Mouse (Mus musculus): ENCODE results near the gene Uqcc1. TPM values are rescaled to one million over a fixed set of nuclear protein-coding genes. Genes with fewer than 3 reads are reported as not detected.

Gene Uqcc1
- polyA plus RNA-seq (2016; fragmentation: Nextera tagmentation; extraction: Ambion mirVana), result 61.3 and 71.5 TPM in 2 replicates

DNA sequence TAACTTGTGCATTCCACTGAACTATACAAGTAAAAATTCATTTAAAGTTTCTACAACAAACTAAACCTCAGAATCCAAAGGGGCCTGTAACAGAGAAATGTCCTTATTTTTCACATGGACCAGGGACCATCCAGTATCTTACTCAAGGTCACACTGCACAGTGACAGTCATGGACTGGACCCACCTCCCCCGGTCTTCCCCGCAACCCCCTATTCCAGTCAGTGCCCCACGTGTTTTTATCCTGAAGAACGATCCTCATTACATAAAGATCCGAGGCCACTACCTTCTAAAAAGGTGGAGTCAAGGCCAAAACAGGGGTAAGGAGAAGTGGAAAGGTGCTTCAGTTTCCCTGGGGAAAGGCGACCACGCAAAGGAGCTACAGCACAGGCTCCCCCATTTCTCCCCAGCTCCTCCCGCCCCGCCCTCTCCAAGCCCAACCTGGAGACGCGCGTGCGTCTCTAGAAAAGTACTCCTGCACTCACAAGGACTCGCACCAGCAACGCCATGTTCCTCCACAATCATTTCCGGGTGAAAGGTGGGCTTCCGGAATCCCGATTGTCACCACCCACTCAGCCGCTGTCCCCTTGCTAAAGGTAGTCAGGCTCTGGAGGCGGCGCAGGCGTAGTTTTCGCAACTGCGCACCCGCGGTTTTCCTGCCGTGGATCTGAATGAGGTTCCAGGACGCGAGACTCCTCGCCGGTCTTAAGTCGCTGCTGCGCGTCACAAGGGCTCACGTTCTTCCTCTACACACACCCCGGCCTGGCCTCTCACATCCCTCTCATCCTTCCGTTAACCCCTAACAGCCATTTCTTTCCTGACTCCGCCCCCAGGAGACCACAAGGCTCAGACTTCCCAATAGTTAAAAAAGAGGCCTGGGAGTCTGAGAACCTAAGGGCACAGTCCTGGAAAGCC lies at the start of gene Uqcc1:
Gene Uqcc1, minus strand, starts transcription at position 780 of the 912 bp plus-strand sequence.
- WGBS, result under 1% methylated on average over 38 of the region's 38 CpGs
- Histone ChIP-seq H3K4me2 (replicated peaks) (peak within 1 kb of the TSS; percentile 69), H3K27me3 (no peaks in the 10 kb centered on the region), H3K4me3 (peak within 1 kb of the TSS; percentile 73), H3K36me3 (no peaks in the 10 kb centered on the region), H3K9me3 (no peaks in the 10 kb centered on the region), H3K9ac (peak within 1 kb of the TSS; percentile 67), H3K27ac (peak within 1 kb of the TSS; percentile 90), H3K4me1 (peaks cover 15% of the 10 kb centered on the region)
- peak; percentile 90 for ATAC-seq (ENCODE audit: insufficient number of reproducible peaks, insufficient read depth, low FRiP score, low TSS enrichment)

DNA sequence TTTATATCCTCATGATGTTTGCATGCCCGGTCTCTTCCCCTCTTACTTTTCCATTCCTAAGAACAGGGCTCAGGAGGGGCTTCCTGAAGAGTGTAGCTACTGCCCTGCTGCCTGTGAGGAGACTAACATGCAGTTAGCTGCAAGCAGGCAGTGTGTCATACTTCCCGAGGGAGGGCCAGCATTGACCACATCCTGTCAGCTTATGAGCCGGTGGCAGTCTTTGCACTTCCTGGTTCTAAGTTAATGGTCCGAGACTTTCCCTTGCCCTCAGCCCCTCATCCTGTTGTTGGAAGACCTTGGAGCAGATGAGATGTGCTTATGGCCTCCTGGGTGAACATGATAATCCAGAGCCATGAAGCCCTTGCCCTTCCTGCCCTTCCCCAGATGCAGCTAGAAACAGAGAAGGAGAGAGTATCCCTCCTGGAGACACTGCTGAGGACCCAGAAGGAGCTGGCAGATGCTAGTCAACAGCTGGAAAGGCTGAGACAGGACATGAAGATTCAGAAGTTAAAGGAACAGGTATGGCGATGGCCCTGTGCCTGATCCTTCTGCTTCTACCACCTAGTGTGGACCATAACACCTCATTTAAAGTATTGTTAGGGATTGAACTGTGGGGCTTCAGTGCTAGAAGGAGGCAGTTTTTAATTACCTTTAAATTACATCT lies 49.4 kb upstream of the Uqcc1 start:
- WGBS, result 86% methylated on average over 5 of the region's 5 CpGs
- no peak overlapping the region for H3K27ac ChIP-seq
- no peak for ATAC-seq (ENCODE audit: insufficient number of reproducible peaks, insufficient read depth, low FRiP score, low TSS enrichment)
- no peak overlapping the region for H3K4me2 ChIP-seq (replicated peaks)
- H3K4me1 ChIP-seq, result no peaks in the 10 kb centered on the region
- H3K36me3 ChIP-seq, result peaks cover 87% of the 10 kb centered on the region
- H3K4me3 ChIP-seq, result no peak overlapping the region
- no peaks in the 10 kb centered on the region for H3K9me3 ChIP-seq
- no peak overlapping the region for H3K9ac ChIP-seq
- H3K27me3 ChIP-seq, result no peaks in the 10 kb centered on the region

DNA sequence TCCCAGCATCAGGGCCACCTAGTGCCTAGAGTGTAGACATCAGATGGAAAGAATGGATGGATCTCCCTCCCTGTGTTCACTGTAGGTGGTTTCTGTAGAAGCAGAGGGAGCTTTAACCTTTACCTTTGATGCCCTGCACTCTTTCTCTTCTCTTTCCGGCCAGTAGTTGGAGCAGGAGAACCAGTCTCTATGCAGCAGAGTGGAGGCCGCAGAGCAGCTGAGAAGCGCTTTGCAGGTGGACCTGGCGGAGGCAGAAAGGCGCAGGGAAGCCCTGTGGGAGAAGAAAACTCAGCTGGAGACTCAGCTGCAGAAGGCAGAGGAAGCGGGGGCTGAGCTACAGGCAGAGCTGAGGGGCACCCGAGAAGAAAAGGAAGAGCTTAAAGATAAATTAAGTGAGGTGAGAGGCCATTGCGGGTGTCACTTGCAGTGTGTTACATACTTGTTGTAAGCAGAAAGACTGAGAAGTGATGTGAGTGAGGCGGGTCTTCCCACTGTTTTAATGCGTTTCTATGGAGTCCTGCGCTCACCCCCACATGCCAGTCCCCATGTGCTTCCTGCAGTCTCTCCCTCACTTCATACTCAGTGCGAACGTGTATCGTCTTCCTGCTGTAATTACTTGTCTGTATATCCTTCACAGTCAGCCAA lies 44.1 kb upstream of the Uqcc1 start:
- 81% methylated on average over 14 of the region's 14 CpGs for WGBS

DNA sequence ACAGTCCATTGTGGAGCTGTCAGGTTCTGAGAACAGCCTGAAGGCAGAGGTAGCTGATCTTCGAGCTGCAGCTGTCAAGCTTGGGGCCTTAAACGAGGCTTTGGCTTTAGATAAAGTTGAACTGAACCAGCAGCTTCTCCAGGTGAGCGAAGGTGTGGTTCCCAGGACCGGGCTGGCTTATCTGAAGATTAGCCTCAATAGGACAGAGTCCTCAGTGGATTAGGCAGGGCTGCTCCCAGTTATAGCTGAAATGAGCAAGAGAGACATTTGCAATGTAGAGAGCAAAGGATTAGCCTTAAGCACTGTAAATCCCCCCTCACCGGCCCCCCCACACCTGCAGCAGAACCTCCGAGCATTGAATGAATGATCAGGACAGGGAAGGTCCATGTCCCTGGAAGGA lies 43.2 kb upstream of the Uqcc1 start:
- no peak overlapping the region for H3K9ac ChIP-seq
- no peak overlapping the region for H3K4me3 ChIP-seq
- WGBS, result 85% methylated on average over 6 of the region's 6 CpGs
- H3K9me3 ChIP-seq, result no peaks in the 10 kb centered on the region
- H3K27me3 ChIP-seq, result no peaks in the 10 kb centered on the region
- no peak overlapping the region for H3K4me2 ChIP-seq (replicated peaks)
- no peak overlapping the region for H3K27ac ChIP-seq
- H3K4me1 ChIP-seq, result no peaks in the 10 kb centered on the region
- H3K36me3 ChIP-seq, result peaks cover 91% of the 10 kb centered on the region
- ATAC-seq (ENCODE audit: insufficient number of reproducible peaks, insufficient read depth, low FRiP score, low TSS enrichment), result no peak

More for the DNA sequence above, 44.1 kb upstream of the Uqcc1 start:
- ATAC-seq (ENCODE audit: insufficient number of reproducible peaks, insufficient read depth, low FRiP score, low TSS enrichment), result no peak
- Histone ChIP-seq H3K9ac (no peak overlapping the region; the same call in 1 of the 2 replicates), H3K27me3 (no peaks in the 10 kb centered on the region), H3K27ac (no peak overlapping the region), H3K9me3 (no peaks in the 10 kb centered on the region), H3K36me3 (peaks cover 87% of the 10 kb centered on the region), H3K4me3 (no peak overlapping the region), H3K4me2 (replicated peaks) (no peak overlapping the region), H3K4me1 (no peaks in the 10 kb centered on the region)

DNA sequence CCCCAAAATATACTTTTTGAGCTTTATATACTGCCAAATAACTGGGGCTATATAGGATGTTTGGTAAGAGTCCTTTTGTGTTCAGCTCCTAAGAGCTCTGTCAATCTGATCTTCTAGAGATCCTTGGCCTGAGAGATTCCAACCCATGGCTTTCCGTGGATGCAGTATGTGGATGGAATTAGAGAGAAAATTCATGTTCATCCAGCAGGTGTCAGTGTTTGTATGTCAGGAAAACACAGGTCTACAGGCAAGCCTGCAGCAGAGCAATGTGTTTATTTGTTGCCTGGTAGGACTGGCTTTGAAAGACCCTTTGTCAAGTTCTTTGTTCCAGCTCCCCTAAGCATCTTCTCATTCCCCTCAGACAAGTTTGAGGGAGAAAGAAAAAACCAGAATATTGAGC lies 32.9 kb upstream of the Uqcc1 start:
- Histone ChIP-seq H3K36me3 (peaks cover 58% of the 10 kb centered on the region), H3K9ac (no peak overlapping the region), H3K9me3 (no peaks in the 10 kb centered on the region), H3K4me1 (no peaks in the 10 kb centered on the region), H3K27me3 (no peaks in the 10 kb centered on the region), H3K4me3 (no peak overlapping the region), H3K4me2 (replicated peaks) (no peak overlapping the region), H3K27ac (no peak overlapping the region)
- ATAC-seq (ENCODE audit: insufficient number of reproducible peaks, insufficient read depth, low FRiP score, low TSS enrichment), result no peak
- whole genome bisulfite sequencing, result 43% methylated on average over 1 of the region's 1 CpGs

DNA sequence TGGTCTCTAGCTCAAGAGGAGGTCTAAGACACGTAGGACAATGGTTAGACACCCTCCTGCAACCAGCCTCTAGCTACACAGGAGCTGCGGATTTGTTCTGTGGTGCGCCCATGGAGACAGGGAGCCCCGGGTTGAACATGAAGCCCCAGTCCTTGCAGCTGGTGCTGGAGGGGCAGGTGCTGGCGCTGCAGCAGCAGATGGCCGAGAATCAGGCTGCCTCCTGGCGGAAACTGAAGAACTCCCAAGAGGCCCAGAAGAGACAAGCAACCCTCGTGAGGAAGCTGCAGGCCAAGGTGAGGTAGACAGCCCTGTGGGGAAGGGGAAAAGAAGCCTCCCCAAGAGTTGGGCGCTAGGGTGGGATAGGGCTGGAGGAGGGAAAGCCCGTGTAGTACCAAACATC lies 31.8 kb upstream of the Uqcc1 start:
- WGBS, result 78% methylated on average over 10 of the region's 10 CpGs
- no peak overlapping the region for H3K9ac ChIP-seq
- ATAC-seq (ENCODE audit: insufficient number of reproducible peaks, insufficient read depth, low FRiP score, low TSS enrichment), result no peak
- no peaks in the 10 kb centered on the region for H3K27me3 ChIP-seq
- no peak overlapping the region for H3K27ac ChIP-seq
- no peak overlapping the region for H3K4me3 ChIP-seq
- H3K4me2 ChIP-seq (replicated peaks), result no peak overlapping the region
- peaks cover 4% of the 10 kb centered on the region; the same call in 1 of the 2 replicates for H3K4me1 ChIP-seq
- peaks cover 48% of the 10 kb centered on the region for H3K36me3 ChIP-seq
- H3K9me3 ChIP-seq, result no peaks in the 10 kb centered on the region

DNA sequence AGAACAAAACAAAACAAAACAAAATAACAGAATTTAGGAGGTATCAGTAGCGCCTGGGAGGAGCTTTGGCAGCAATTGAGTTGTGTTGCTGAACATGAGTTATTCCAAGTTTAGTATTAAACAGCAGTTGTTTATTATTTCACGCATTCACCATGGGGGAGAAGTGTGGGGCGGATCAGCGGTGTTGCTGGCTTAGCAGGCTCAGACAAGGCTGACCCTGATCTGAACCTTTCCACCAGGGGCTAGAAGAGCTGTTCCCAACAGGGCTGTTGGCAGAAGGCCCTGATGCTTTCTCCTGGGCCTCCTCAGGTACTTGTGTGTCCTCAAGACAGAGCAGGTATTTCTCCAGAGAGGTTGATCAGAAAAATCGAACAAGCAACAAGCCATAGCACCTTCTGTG lies 29.9 kb upstream of the Uqcc1 start:
- Histone ChIP-seq H3K4me1 (peaks cover 4% of the 10 kb centered on the region; the same call in 1 of the 2 replicates), H3K9ac (no peak overlapping the region), H3K27ac (no peak overlapping the region), H3K9me3 (no peaks in the 10 kb centered on the region), H3K36me3 (peaks cover 31% of the 10 kb centered on the region), H3K4me3 (no peak overlapping the region), H3K4me2 (replicated peaks) (no peak overlapping the region), H3K27me3 (0 out of 2 replicates have a peak, but pooled peaks cover 2% of the 10 kb centered on the region)
- ATAC-seq (ENCODE audit: insufficient number of reproducible peaks, insufficient read depth, low FRiP score, low TSS enrichment), result no peak
- WGBS, result 88% methylated on average over 5 of the region's 5 CpGs

DNA sequence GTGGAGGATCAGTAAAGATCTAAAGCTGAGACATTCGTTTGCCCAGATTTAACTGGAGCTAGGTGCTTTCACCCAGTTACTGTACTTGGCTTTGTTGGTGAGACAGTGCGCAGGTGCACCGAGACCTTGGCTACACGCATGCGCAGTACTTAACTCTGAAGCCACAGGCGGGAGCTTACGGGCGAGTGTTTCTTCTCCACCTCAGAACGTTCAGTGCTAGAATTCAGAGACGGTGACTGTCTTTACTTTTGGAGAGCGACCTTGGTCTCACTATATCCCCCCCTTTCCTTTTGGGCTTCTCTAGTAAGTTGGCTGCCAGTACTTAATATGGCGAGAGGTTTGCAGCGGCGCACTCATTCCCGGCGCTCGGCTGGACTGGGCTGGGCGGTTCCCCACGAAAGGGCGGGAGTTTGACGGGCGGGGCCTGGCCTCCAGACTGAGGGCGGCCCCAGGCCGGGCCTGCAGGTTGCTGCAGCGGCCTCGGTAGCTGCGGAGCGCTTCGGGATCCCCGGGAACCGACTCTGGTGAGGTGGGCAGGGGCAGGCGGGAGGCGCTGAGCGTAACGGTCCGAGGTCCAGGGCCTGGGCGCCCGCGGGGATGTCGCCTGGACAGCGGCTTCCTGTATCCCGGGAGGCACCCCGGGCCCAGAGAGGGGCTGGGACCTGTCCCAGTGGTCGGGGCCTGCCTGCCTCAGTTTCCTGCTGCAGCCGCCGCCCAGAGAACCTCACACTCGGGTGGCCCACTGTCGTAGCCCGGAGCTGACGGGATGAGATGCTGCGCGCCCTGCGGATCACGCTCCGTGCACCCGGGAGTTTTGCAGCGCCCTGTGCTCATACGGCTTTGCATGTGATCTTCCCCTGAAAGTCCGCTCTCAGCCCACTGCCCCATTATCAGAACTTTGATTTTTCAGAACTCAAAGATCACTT lies 26.3 kb upstream of the Uqcc1 start, which contains the start of gene Cep250:
Gene Cep250, plus strand, starts transcription at position 325 of the 926 bp plus-strand sequence.
- peak; percentile 96 for ATAC-seq (ENCODE audit: insufficient number of reproducible peaks, insufficient read depth, low FRiP score, low TSS enrichment)
- H3K27me3 ChIP-seq, result 0 out of 2 replicates have a peak, but pooled peaks cover 2% of the 10 kb centered on the region
- H3K27ac ChIP-seq, result peak within 1 kb of the TSS; percentile 85
- H3K4me1 ChIP-seq, result peaks cover 4% of the 10 kb centered on the region; the same call in 1 of the 2 replicates
- no peaks in the 10 kb centered on the region for H3K36me3 ChIP-seq
- H3K4me2 ChIP-seq (replicated peaks), result peak within 1 kb of the TSS; percentile 53
- H3K4me3 ChIP-seq, result peak within 1 kb of the TSS; percentile 93
- H3K9me3 ChIP-seq, result no peaks in the 10 kb centered on the region
- WGBS, result under 1% methylated on average over 58 of the region's 59 CpGs
- H3K9ac ChIP-seq, result peak within 1 kb of the TSS; percentile 96

DNA sequence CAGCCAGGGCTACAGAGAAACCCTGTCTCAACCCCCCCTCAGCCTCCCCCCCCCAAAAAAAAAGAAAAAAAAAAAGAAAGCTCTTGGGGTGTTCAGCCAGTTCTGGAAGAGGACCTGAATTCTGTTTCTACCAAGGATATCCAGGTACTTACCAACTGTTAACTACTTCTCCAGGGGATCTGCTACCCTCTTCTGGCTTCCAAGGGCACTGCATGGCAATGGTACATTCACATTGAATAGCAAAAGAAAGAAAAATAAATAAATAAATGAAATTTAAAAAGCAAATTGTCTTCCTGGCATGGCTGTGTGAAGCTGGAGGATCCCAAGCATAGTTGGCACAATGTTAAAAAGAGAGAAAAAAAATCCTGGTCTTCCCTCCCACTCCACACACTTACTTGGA lies 21.9 kb upstream of the Uqcc1 start:
- Histone ChIP-seq H3K4me1 (peaks cover 16% of the 10 kb centered on the region), H3K27me3 (0 out of 2 replicates have a peak, but pooled peaks cover 2% of the 10 kb centered on the region), H3K4me2 (replicated peaks) (no peak overlapping the region), H3K9ac (no peak overlapping the region), H3K9me3 (no peaks in the 10 kb centered on the region), H3K4me3 (no peak overlapping the region), H3K27ac (no peak overlapping the region), H3K36me3 (no peaks in the 10 kb centered on the region)
- ATAC-seq (ENCODE audit: insufficient number of reproducible peaks, insufficient read depth, low FRiP score, low TSS enrichment), result no peak

DNA sequence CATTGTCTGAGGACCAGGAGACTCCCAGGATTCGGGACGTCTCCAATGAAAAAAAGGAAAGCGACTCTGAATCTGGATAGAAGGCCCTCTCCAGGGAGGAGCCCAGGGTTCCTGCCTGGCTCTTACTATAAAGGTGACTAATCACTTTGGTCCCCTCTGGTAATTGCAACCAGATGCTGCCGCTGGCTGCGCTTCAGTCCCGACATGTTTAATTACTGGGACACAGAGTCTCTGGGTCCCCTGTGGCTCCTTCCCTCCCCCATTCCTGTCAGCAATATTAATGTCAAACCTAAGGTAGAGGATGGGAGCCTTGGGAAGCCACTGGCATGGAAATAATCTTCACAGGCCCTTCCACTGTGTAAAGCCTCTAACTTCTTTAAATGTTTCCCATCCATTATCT lies 19.3 kb upstream of the Uqcc1 start:
- no peak overlapping the region for H3K27ac ChIP-seq
- no peaks in the 10 kb centered on the region for H3K27me3 ChIP-seq
- H3K36me3 ChIP-seq, result no peaks in the 10 kb centered on the region
- ATAC-seq (ENCODE audit: insufficient number of reproducible peaks, insufficient read depth, low FRiP score, low TSS enrichment), result no peak
- no peak overlapping the region for H3K4me3 ChIP-seq
- H3K9me3 ChIP-seq, result no peaks in the 10 kb centered on the region
- 8% methylated on average over 6 of the region's 6 CpGs for WGBS
- H3K4me2 ChIP-seq (replicated peaks), result peak overlapping the region; percentile 15; the same call in 1 of the 2 replicates
- H3K9ac ChIP-seq, result no peak overlapping the region
- H3K4me1 ChIP-seq, result peaks cover 41% of the 10 kb centered on the region

Measured in embryonic facial prominence, embryonic 12.5 days (tissue).